Mouse (Mus musculus) embryonic facial prominence, embryonic 10.5 days (tissue): Measurements from ENCODE around the gene Lexm. TPM values are rescaled to one million over a fixed set of nuclear protein-coding genes. Genes with fewer than 3 reads are reported as not detected.

ENCODE experiments used
- DNase-seq: peaks from one replicate; pipeline ENCODE4 v3.0.0-alpha.2; 2017; ENCODE audit warnings: low spot score
- H3K27ac ChIP-seq: fragments of 300-500 bp; sonication (generic); replicated peaks from 2 replicates; pipeline ENCODE4 v1.5.1; 2016; ENCODE audit warnings: mild to moderate bottlenecking
- H3K27me3 ChIP-seq: fragments of 300-500 bp; sonication (generic); replicated peaks from 2 replicates; pipeline ENCODE4 v1.6.1; 2016; ENCODE audit warnings: low read depth, mild to moderate bottlenecking; ENCODE audit not compliant: poor library complexity, severe bottlenecking
- H3K36me3 ChIP-seq: fragments of 300-500 bp; sonication (generic); replicated peaks from 2 replicates; pipeline ENCODE4 v1.6.1; 2016; ENCODE audit warnings: mild to moderate bottlenecking, moderate library complexity
- H3K4me1 ChIP-seq: fragments of 300-500 bp; sonication (generic); 2 replicates; pipeline ENCODE4 v1.6.1; 2016
- H3K4me3 ChIP-seq: fragments of 300-500 bp; sonication (generic); 2 replicates; pipeline ENCODE4 v1.5.1; 2016; ENCODE audit warnings: mild to moderate bottlenecking, moderate library complexity
- H3K9me3 ChIP-seq: fragments of 300-500 bp; sonication (generic); 2 replicates; pipeline ENCODE4 v1.6.1; 2016; ENCODE audit warnings: mild to moderate bottlenecking
- WGBS: fragments of 180-500 bp; shearing (Covaris S2); methylation state at CpG from one replicate; pipeline ENCODE4 v1.1.7; 2016; 5-methylcytosine and 5-hydroxymethylcytosine counted together
- polyA plus RNA-seq: library from polyadenylated mRNA; unstranded; fragments of >200 nt; fragmentation: Nextera tagmentation; extraction: Ambion mirVana; gene quantifications from 2 replicates; pipeline ENCODE4 v1.2.1, GENCODE M21; 2016

Lexm gene
- polyA plus RNA-seq, 1 experiment from 2014 or later, result 0.52 TPM

GRCm38 (mm10) chr4:106564161-106564560 is 52.9 kb downstream of the Lexm start:
- Histone ChIP-seq H3K36me3 (peaks cover 66% of the 10 kb centered on the region), H3K27me3 (no peaks in the 10 kb centered on the region), H3K4me1 (peaks cover 44% of the 10 kb centered on the region), H3K9me3 (no peaks in the 10 kb centered on the region), H3K4me3 (0 out of 2 replicates have a peak overlapping the region, but pooled peaks have one; percentile 99), H3K27ac (no peak overlapping the region)
- DNase-seq, result no peak
- 90% methylated on average over 11 of the region's 11 CpGs for WGBS

- H3K9me3 ChIP-seq, result no peaks in the 10 kb centered on the region
- H3K4me1 ChIP-seq, result peaks cover 44% of the 10 kb centered on the region
- H3K27ac ChIP-seq, result peak overlapping the region; percentile 97
- WGBS, result 58% methylated on average over 9 of the region's 9 CpGs
- peaks cover 4% of the 10 kb centered on the region; the same call in 1 of the 2 replicates for H3K27me3 ChIP-seq
- DNase-seq, result peak; percentile 56
- peak overlapping the region; percentile 99 for H3K4me3 ChIP-seq
- peaks cover 55% of the 10 kb centered on the region for H3K36me3 ChIP-seq
These were observed 53.9 kb downstream of the Lexm start for GRCm38 (mm10) chr4:106562837-106563790.

- H3K27me3 ChIP-seq, result peaks cover 4% of the 10 kb centered on the region; the same call in 1 of the 2 replicates
- no peak for DNase-seq
- H3K4me1 ChIP-seq, result peaks cover 44% of the 10 kb centered on the region
- 22% methylated on average over 6 of the region's 6 CpGs for WGBS
- H3K4me3 ChIP-seq, result peak overlapping the region; percentile 99
- peaks cover 44% of the 10 kb centered on the region for H3K36me3 ChIP-seq
- H3K9me3 ChIP-seq, result no peaks in the 10 kb centered on the region
- H3K27ac ChIP-seq, result peak overlapping the region; percentile 97
These were observed 55.0 kb downstream of the Lexm start for GRCm38 (mm10) chr4:106562006-106562405.

GRCm38 (mm10) chr4:106560846-106561781 is 55.9 kb downstream of the Lexm start, which contains the start of gene Dhcr24:
Gene Dhcr24 (plus strand): TSS chr4:106561038.
- Histone ChIP-seq H3K27me3 (peaks cover 4% of the 10 kb centered on the region; the same call in 1 of the 2 replicates), H3K4me3 (peak within 1 kb of the TSS; percentile 99), H3K4me1 (peaks cover 44% of the 10 kb centered on the region), H3K9me3 (no peaks in the 10 kb centered on the region), H3K27ac (peak within 1 kb of the TSS; percentile 97), H3K36me3 (peaks cover 35% of the 10 kb centered on the region)
- DNase-seq, result peak; percentile 98
- WGBS, result under 1% methylated on average over 89 of the region's 89 CpGs

- peak overlapping the region; percentile 97 for H3K27ac ChIP-seq
- peak overlapping the region; percentile 99 for H3K4me3 ChIP-seq
- no peaks in the 10 kb centered on the region for H3K9me3 ChIP-seq
- under 1% methylated on average over 20 of the region's 20 CpGs for WGBS
- H3K27me3 ChIP-seq, result peaks cover 4% of the 10 kb centered on the region; the same call in 1 of the 2 replicates
- H3K4me1 ChIP-seq, result peaks cover 44% of the 10 kb centered on the region
- H3K36me3 ChIP-seq, result peaks cover 27% of the 10 kb centered on the region
- peak; percentile 55 for DNase-seq
These were observed 56.7 kb downstream of the Lexm start for GRCm38 (mm10) chr4:106560213-106560845.

GRCm38 (mm10) chr4:106559343-106560212 is 57.5 kb downstream of the Lexm start:
- H3K4me1 ChIP-seq, result peaks cover 44% of the 10 kb centered on the region
- peak overlapping the region; percentile 99 for H3K4me3 ChIP-seq
- peak overlapping the region; percentile 97 for H3K27ac ChIP-seq
- 29% methylated on average over 13 of the region's 13 CpGs for WGBS
- peaks cover 20% of the 10 kb centered on the region for H3K36me3 ChIP-seq
- H3K27me3 ChIP-seq, result peaks cover 4% of the 10 kb centered on the region; the same call in 1 of the 2 replicates
- H3K9me3 ChIP-seq, result no peaks in the 10 kb centered on the region
- no peak for DNase-seq

GRCm38 (mm10) chr4:106557978-106558377 is 59.1 kb downstream of the Lexm start:
- H3K27ac ChIP-seq, result no peak overlapping the region
- H3K36me3 ChIP-seq, result peaks cover 4% of the 10 kb centered on the region
- H3K4me3 ChIP-seq, result no peak overlapping the region
- no peak for DNase-seq
- peaks cover 4% of the 10 kb centered on the region; the same call in 1 of the 2 replicates for H3K27me3 ChIP-seq
- no peaks in the 10 kb centered on the region for H3K9me3 ChIP-seq
- H3K4me1 ChIP-seq, result peaks cover 28% of the 10 kb centered on the region
- WGBS, result no CpG with 5 or more reads among the region's 1 CpGs

- Histone ChIP-seq H3K27me3 (peaks cover 4% of the 10 kb centered on the region; the same call in 1 of the 2 replicates), H3K27ac (no peak overlapping the region), H3K4me3 (no peak overlapping the region), H3K4me1 (peaks cover 21% of the 10 kb centered on the region), H3K36me3 (no peaks in the 10 kb centered on the region), H3K9me3 (no peaks in the 10 kb centered on the region)
- DNase-seq, result no peak
- 80% methylated on average over 5 of the region's 5 CpGs for WGBS
These were observed 59.8 kb downstream of the Lexm start for GRCm38 (mm10) chr4:106557262-106557661.

GRCm38 (mm10) chr4:106550516-106551166 is 66.4 kb downstream of the Lexm start:
- no peak overlapping the region for H3K4me3 ChIP-seq
- H3K27ac ChIP-seq, result no peak overlapping the region
- 80% methylated on average over 8 of the region's 8 CpGs for WGBS
- DNase-seq, result no peak
- H3K9me3 ChIP-seq, result no peaks in the 10 kb centered on the region
- H3K4me1 ChIP-seq, result peaks cover 3% of the 10 kb centered on the region; the same call in 1 of the 2 replicates
- H3K36me3 ChIP-seq, result no peaks in the 10 kb centered on the region
- H3K27me3 ChIP-seq, result no peaks in the 10 kb centered on the region

GRCm38 (mm10) chr4:106548113-106548512 is 68.9 kb downstream of the Lexm start:
- WGBS, result 81% methylated on average over 3 of the region's 3 CpGs
- no peak overlapping the region for H3K4me3 ChIP-seq
- H3K27ac ChIP-seq, result no peak overlapping the region
- H3K4me1 ChIP-seq, result peaks cover 7% of the 10 kb centered on the region; the same call in 1 of the 2 replicates
- H3K9me3 ChIP-seq, result no peaks in the 10 kb centered on the region
- DNase-seq, result no peak
- H3K27me3 ChIP-seq, result no peaks in the 10 kb centered on the region
- no peaks in the 10 kb centered on the region for H3K36me3 ChIP-seq
